ENCODE assay signal across 13 mouse cellular contexts in genomic region chr16:27526669-27527068, GRCm38 (mm10).
"Had no signal": no experiment of that assay in that cellular context is flagged by ENCODE, and none has a peak within 500 bp of the region (broad histone marks: within the 10 kb centered on the region; RNA-seq: fewer than 3 reads in every experiment).

No protein-coding gene starts in this region.

- ATAC-seq: intestine, embryonic 16.5 days; liver, postnatal 0 days had no signal

- DNase-seq: kidney, adult 8-10 months; kidney, postnatal 36 days; liver, embryonic 13.5 days; liver, postnatal 0 days; lung, postnatal 36 days; midbrain, embryonic 14.5 days; retina, postnatal 1 day; right cerebral cortex, postnatal 4 days; spleen, adult 18-20 months; thymus, postnatal 36 days had no signal

- H3K4me3 ChIP-seq: limb, embryonic 15.5 days; liver, embryonic 13.5 days; neural tube, embryonic 12.5 days had no signal

- H3K9ac ChIP-seq: limb, embryonic 15.5 days; liver, embryonic 13.5 days; liver, postnatal 0 days; neural tube, embryonic 12.5 days had no signal

- H3K36me3 ChIP-seq: limb, embryonic 15.5 days; liver, embryonic 13.5 days; neural tube, embryonic 12.5 days had no signal

- H3K27me3 ChIP-seq: limb, embryonic 15.5 days; liver, embryonic 13.5 days; neural tube, embryonic 12.5 days had no signal

- H3K9me3 ChIP-seq: limb, embryonic 15.5 days; liver, embryonic 13.5 days; neural tube, embryonic 12.5 days had no signal

- H3K4me2 ChIP-seq: limb, embryonic 15.5 days; liver, embryonic 13.5 days; neural tube, embryonic 12.5 days had no signal

- H3K4me1 ChIP-seq: liver, embryonic 13.5 days had no signal

- H3K27ac ChIP-seq: limb, embryonic 15.5 days; liver, embryonic 13.5 days; neural tube, embryonic 12.5 days had no signal
